Mouse (Mus musculus) intestine, postnatal 0 days (tissue): Measurements from ENCODE around the gene Bspry. TPM values are rescaled to one million over a fixed set of nuclear protein-coding genes. Genes with fewer than 3 reads are reported as not detected.
A peak's percentile ranks its signal among the peaks of the same experiment; 100 is the strongest.

Experiments used
- ATAC-seq: fragments of 200-750 bp; cut with Nextera tagmentation; 2 replicates; pipeline ENCODE4 v1.8.0; 2017; ENCODE audit warnings: mild to moderate bottlenecking, moderate TSS enrichment, moderate library complexity
- H3K27ac ChIP-seq: fragments of 300-500 bp; sonication (generic); 2 replicates; pipeline ENCODE4 v1.5.1; 2014; ENCODE audit warnings: mild to moderate bottlenecking, low read depth, low read length, moderate library complexity
- H3K27me3 ChIP-seq: fragments of 300-500 bp; sonication (generic); replicated peaks from 2 replicates; pipeline ENCODE4 v1.6.1; 2014; ENCODE audit warnings: low read length, mixed read lengths; ENCODE audit not compliant: control insufficient read depth, insufficient read depth
- H3K36me3 ChIP-seq: fragments of 300-500 bp; sonication (generic); 2 replicates; pipeline ENCODE4 v1.6.1; 2014; ENCODE audit warnings: mild to moderate bottlenecking, moderate library complexity; ENCODE audit not compliant: control insufficient read depth, insufficient read depth
- H3K4me1 ChIP-seq: fragments of 300-500 bp; sonication (generic); replicated peaks from 2 replicates; pipeline ENCODE4 v1.6.1; 2014; ENCODE audit warnings: antibody characterized with exemption, low read length, mixed read lengths; ENCODE audit not compliant: control insufficient read depth, insufficient read depth
- H3K4me2 ChIP-seq: fragments of 300-500 bp; sonication (generic); replicated peaks from 2 replicates; pipeline ENCODE4 v1.6.1; 2014; ENCODE audit warnings: low read depth, mild to moderate bottlenecking, moderate library complexity
- H3K4me3 ChIP-seq: fragments of 300-500 bp; sonication (generic); 2 replicates; pipeline ENCODE4 v1.5.1; 2014; ENCODE audit warnings: low read depth, low read length
- H3K9ac ChIP-seq: fragments of 300-500 bp; sonication (generic); 2 replicates; pipeline ENCODE4 v1.6.1; 2014; ENCODE audit warnings: mild to moderate bottlenecking, low read depth, low read length
- H3K9me3 ChIP-seq: fragments of 300-500 bp; sonication (generic); 2 replicates; pipeline ENCODE4 v1.6.1; 2016; ENCODE audit warnings: mixed run types; ENCODE audit not compliant: control insufficient read depth
- CTCF ChIP-seq: sonication (generic); IDR thresholded peaks from 2 replicates; pipeline ENCODE4 v1.5.1; 2016; ENCODE audit warnings: low read depth, mild to moderate bottlenecking, control low read depth, antibody characterized with exemption, moderate library complexity
- WGBS: fragments of 180-500 bp; shearing (Covaris S2); extraction: QIAGEN DNeasy Blood & Tissue Kit; methylation state at CpG from one replicate; pipeline ENCODE4 v1.1.7; 2014; 5-methylcytosine and 5-hydroxymethylcytosine counted together
- polyA plus RNA-seq: library from polyadenylated mRNA; unstranded; fragments of >200 nt; fragmentation: Nextera tagmentation; extraction: Ambion mirVana; gene quantifications from 2 replicates; pipeline ENCODE4 v1.2.1, GENCODE M21; 2015

The Bspry gene
- polyA plus RNA-seq: 14.7 and 20.5 TPM in 2 replicates

DNA sequence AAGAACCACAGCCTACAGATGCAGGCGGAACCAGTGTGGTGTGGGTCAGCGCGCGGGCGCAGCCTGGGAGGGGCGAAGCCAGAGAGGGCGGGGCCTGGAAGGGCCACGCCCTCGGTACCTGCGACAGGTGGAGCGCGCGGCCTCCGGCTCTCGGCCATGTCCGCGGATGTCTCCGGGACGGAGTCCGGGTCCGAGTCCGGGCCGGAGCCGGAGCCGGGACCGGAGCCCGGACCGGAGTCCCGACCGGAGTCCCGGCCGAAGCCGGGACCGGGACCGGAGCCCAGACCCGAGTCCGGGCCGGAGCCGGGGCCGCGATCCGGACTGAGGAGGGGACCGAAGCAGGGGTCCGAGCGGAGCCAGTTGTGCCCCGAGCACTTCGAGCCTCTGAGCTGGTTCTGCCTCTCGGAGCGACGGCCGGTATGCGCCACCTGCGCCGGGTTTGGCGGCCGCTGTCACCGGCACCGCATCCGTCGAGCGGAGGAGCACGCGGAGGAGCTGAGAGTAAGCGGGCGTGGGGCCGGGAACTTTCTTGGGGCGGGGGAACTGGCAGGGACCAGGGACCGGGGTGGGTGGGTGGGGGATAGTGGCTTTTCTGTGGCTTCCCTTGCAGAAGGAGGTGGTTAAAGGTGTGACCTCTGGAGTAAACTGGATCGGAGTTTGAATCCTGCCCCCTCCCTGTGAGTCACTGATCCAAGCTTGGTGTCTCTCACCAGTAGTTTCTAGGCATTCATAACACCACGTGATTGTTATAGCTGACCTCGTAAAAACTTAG is at the start of gene Bspry:
Bspry (plus strand) TSS at position 117 of the 772 bp plus-strand sequence.
- WGBS: 1% methylated on average over 70 of the region's 71 CpGs
- peak; percentile 88 for ATAC-seq
- Histone ChIP-seq H3K36me3 (no peaks in the 10 kb centered on the region), H3K4me1 (no peaks in the 10 kb centered on the region), H3K9ac (peak within 1 kb of the TSS; percentile 66), H3K4me3 (peak within 1 kb of the TSS; percentile 60), H3K27ac (peak within 1 kb of the TSS; percentile 73), H3K27me3 (no peaks in the 10 kb centered on the region), H3K4me2 (peak within 1 kb of the TSS; percentile 91), H3K9me3 (no peaks in the 10 kb centered on the region)
- TF ChIP-seq CTCF: no peak

DNA sequence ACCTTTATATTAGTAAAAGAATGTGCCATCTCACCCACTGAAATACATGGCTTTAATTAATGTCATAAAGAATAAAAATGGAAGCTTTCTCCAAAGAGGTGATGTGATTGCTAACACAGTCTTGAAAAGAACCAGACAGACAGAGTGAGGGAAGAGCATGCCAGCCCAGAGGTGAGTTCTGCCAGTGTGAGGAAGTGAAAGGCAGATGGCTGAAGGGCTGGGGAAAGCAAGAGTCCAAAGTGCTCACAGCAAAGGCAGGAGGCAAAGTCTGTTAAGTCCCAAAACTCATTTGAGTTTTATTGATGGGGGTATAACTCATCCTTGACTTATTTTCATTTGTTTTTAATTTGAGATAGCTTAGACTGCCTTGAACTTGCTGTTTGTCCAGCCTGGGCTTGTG is 49.2 kb upstream of the Bspry start:
- no peak for TF ChIP-seq CTCF
- H3K9ac ChIP-seq: no peak overlapping the region
- H3K9me3 ChIP-seq: no peaks in the 10 kb centered on the region
- ATAC-seq: no peak
- no peaks in the 10 kb centered on the region for H3K36me3 ChIP-seq
- H3K4me3 ChIP-seq: no peak overlapping the region
- H3K4me2 ChIP-seq: no peak overlapping the region
- H3K27ac ChIP-seq: no peak overlapping the region
- no peaks in the 10 kb centered on the region for H3K4me1 ChIP-seq
- no peaks in the 10 kb centered on the region for H3K27me3 ChIP-seq

DNA sequence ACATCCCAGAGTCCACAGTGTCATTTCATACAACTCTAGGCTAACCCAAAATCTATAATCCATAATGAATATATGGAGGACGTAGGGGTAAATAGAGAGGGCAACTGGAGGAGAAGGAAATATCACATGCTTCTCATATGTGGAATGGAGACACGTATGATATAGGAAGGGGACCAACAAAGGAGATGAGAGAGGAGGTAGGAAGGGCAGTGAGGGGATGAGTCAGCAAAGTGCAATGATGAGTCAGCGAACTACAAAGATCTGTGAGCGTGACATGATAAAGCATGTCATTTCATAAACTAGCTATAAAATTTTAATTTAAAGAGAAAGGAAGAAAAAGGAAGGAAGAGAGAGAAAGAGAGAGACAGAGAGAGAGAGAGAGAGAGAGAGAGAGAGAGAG is 48.3 kb upstream of the Bspry start:
- ATAC-seq: no peak

DNA sequence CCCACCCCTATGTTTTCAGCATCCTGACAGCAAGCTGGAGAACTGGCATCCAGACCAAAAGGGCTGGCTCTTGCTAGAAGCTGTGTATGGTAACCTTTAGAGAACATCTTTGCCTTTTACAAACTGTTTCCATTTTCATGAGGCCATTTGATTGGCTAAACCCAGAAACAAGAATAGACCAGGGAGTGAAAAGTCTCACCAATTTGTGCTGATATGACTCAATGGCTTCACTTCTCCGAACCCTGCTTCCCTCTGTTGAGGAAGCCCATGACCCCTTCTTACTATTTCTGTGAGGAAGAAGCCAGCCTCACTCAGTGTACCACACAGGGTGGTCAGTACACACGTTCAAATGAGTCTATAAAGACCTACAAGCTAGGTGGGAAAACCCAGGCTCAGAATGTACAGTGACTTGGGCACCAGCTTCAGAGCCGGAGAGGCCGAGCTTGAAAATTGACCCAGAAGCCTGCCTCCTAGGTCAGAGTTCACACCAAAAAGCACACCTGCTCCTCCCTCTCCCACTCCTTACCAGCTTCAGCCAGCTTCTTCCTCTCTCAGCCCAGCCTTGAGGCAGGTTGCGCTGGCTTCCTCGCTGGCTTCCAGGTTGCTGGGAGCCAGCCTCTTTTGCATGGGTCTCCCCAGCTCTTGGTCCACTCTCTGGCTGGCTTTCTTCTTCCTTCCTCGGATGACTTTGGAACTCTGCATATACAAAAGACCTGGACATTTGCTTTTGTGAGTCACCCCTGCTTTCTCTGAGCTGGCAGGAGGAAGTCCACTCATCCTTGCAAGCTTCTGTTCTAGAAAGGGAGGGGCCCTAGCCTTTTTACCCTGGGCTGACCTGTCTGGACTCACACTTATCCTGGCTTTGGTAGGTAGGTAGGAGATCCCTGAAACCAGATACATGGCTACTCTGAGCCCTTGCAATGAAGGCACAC is 45.6 kb upstream of the Bspry start:
- no peak overlapping the region for H3K4me3 ChIP-seq
- H3K36me3 ChIP-seq: no peaks in the 10 kb centered on the region
- no peak for TF ChIP-seq CTCF
- no peak overlapping the region for H3K4me2 ChIP-seq
- H3K27ac ChIP-seq: no peak overlapping the region
- H3K9me3 ChIP-seq: no peaks in the 10 kb centered on the region
- no peaks in the 10 kb centered on the region; the same call in 1 of the 2 replicates for H3K4me1 ChIP-seq
- 61% methylated on average over 7 of the region's 7 CpGs for WGBS
- H3K27me3 ChIP-seq: no peaks in the 10 kb centered on the region
- ATAC-seq: peak; percentile 36
- H3K9ac ChIP-seq: no peak overlapping the region

More for the DNA sequence above, 48.3 kb upstream of the Bspry start:
- H3K27me3 ChIP-seq: no peaks in the 10 kb centered on the region
- no peak for TF ChIP-seq CTCF
- no peak overlapping the region for H3K27ac ChIP-seq
- H3K36me3 ChIP-seq: no peaks in the 10 kb centered on the region
- H3K4me3 ChIP-seq: no peak overlapping the region
- H3K9ac ChIP-seq: no peak overlapping the region
- no peaks in the 10 kb centered on the region for H3K4me1 ChIP-seq
- WGBS: 79% methylated on average over 4 of the region's 4 CpGs
- H3K4me2 ChIP-seq: no peak overlapping the region
- no peaks in the 10 kb centered on the region for H3K9me3 ChIP-seq

DNA sequence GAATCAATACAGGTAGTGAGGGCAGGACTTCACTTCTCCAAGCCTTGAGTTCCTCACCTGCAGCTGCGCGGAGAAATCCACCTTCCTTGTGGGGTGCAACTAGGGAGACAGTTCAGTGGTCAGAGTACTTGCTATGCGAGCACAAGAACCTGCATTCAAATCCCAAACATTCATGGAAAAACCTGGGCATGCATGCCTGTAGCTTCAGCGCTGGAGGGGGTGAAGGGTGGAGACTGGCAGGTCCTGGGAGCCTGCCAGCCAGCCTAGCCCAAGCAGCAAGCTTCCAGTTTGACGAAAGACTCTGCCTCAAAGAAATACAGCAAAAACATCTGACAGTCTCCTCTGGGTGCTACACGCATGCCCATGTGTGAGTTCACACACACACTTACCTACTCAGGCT is 44.8 kb upstream of the Bspry start, which contains the start of gene Rnf183:
Rnf183 (minus strand) TSS at position 172 of the 400 bp plus-strand sequence.
- H3K27me3 ChIP-seq: no peaks in the 10 kb centered on the region
- ATAC-seq: no peak
- WGBS: 85% methylated on average over 6 of the region's 6 CpGs

DNA sequence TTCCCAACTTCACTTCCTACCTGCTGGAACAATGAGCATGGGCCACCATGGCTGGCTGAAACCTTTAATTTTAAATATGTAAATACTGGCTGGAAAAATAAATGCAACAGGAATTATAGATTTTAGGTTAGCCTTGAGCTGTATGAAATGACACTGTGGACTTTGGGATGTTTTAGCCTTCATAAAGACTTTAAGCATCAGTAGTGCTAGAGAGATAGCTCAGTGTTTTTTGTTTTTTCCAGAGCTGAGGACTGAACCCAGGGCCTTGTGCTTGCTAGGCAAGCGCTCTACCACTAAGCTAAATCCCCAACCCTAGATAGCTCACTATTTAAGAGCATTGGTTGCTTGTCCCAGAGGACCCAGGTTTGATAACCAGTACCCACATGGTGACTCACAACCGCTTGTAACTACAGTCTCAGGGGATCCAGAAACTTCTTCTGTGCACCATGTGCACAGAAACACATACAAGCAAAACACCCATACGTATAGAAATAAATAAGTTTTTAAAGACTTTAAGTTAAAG is 42.5 kb upstream of the Bspry start:
- no peak overlapping the region for H3K4me2 ChIP-seq
- TF ChIP-seq CTCF: no peak
- H3K27me3 ChIP-seq: no peaks in the 10 kb centered on the region
- H3K9me3 ChIP-seq: no peaks in the 10 kb centered on the region
- no peak overlapping the region for H3K9ac ChIP-seq
- no peaks in the 10 kb centered on the region for H3K36me3 ChIP-seq
- no peak for ATAC-seq
- no peak overlapping the region for H3K4me3 ChIP-seq
- 91% methylated on average over 3 of the region's 3 CpGs for WGBS
- H3K4me1 ChIP-seq: no peaks in the 10 kb centered on the region; the same call in 1 of the 2 replicates
- no peak overlapping the region for H3K27ac ChIP-seq

More for the DNA sequence above, 44.8 kb upstream of the Bspry start, which contains the start of gene Rnf183:
- Histone ChIP-seq H3K36me3 (no peaks in the 10 kb centered on the region), H3K27ac (no peak within 1 kb of the TSS), H3K9ac (no peak within 1 kb of the TSS), H3K9me3 (no peaks in the 10 kb centered on the region), H3K4me3 (no peak within 1 kb of the TSS), H3K4me1 (no peaks in the 10 kb centered on the region; the same call in 1 of the 2 replicates), H3K4me2 (no peak within 1 kb of the TSS)
- TF ChIP-seq CTCF: no peak
